Mouse (Mus musculus) forebrain, embryonic 13.5 days (tissue): Measurements from ENCODE around the gene Tfec. TPM values are rescaled to one million over a fixed set of nuclear protein-coding genes. Genes with fewer than 3 reads are reported as not detected.

Experiments
- polyA plus RNA-seq: library from polyadenylated mRNA; unstranded; fragments of >200 nt; fragmentation: Nextera tagmentation; extraction: Ambion mirVana; gene quantifications from 2 replicates; pipeline ENCODE4 v1.2.1, GENCODE M21; 2015

Tfec gene
- polyA plus RNA-seq, 1 experiment from 2014 or later = 0.17 TPM

Other genes starting within 250 kb of the Tfec start
- gene Tes, start 166.7 kb upstream of the Tfec start, polyA plus RNA-seq = 20.1 and 22.2 TPM in 2 replicates